Mouse (Mus musculus): ENCODE data around the gene Rdh16. TPM values are rescaled to one million over a fixed set of nuclear protein-coding genes. Genes with fewer than 3 reads are reported as not detected.

Gene Rdh16
- total RNA-seq (2021), result not detected
- polyA plus RNA-seq (2012; rRNA removed), result 0.06 TPM in 1 of 2 replicates, not detected in the other
- long read RNA-seq, result 0 reads

DNA sequence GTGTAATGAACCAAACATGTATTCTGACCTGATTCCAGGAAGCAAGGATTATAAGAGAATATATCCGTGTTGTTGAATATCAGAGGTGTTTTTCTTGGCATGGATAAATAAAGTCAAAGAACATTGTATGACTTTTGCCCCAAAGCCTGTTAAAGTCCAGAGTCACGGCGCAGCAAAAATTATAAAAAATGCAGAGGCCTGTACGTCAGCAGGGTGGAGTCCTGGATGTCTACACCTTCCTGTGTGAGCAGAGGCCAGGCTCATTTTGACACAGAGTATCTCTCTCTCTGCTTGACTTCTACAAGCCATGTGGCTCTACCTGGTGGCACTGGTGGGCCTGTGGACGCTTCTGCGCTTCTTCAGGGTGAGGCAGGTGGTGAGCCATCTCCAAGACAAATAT lies at the start of gene Rdh16:
Gene Rdh16, plus strand, starts transcription at position 262 of the 400 bp plus-strand sequence.
- Histone ChIP-seq H3K4me3 (no peak within 1 kb of the TSS), H3K9ac (ENCODE audit: low read depth, low read length) (no peak within 1 kb of the TSS), H3K27me3 (ENCODE audit: control insufficient read depth, insufficient read depth, low read length) (no peaks in the 10 kb centered on the region), H3K4me1 (ENCODE audit: control insufficient read depth, insufficient read depth, low read length) (no peaks in the 10 kb centered on the region), H3K79me2 (replicated peaks; ENCODE audit: control insufficient read depth, insufficient read depth, low read length) (no peaks in the 10 kb centered on the region), H3K36me3 (ENCODE audit: control insufficient read depth, insufficient read depth, low read length) (no peaks in the 10 kb centered on the region), H3K27ac (no peak within 1 kb of the TSS)
- intact Hi-C loops (cut with DNase I), result no loop called here
- no peak for DNase-seq
- WGBS, result 74% methylated on average over 6 of the region's 6 CpGs
- TF ChIP-seq POLR2A (IDR thresholded peaks at IDR 0.05; ENCODE audit: insufficient read depth, low read depth, low read length) (no peak), CTCF (IDR thresholded peaks at IDR 0.05) (no peak), EP300 (IDR thresholded peaks at IDR 0.05; ENCODE audit: insufficient read depth, low read depth, low read length) (no peak)

DNA sequence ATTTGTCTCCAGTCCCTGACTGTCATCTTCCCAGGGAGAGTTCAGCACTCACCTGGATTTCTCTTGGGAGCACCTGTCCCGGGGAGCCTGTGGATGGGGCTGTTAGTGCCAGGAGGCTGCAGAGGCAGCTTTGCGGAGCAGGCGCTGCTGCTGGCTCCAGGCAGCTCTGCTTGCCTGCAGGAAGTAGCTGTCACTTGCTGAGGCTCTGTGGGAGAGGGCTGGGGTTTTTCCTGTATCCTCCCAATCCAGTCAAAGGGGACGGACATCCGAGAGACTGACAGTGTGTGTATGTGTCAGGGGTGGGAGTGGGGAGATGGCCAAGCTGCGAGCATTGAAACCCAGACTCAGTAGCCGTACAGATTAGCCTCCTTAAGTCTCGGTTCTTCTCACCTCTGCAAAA lies 49.4 kb upstream of the Rdh16 start, which contains the start of gene Gpr182:
Gene Gpr182, minus strand, starts transcription at position 185 of the 400 bp plus-strand sequence.
- intact Hi-C loops (cut with DNase I), result no loop called here
- Histone ChIP-seq H3K4me3 (peak within 1 kb of the TSS; percentile 54), H3K27me3 (ENCODE audit: control insufficient read depth, insufficient read depth, low read length) (no peaks in the 10 kb centered on the region), H3K79me2 (replicated peaks; ENCODE audit: control insufficient read depth, insufficient read depth, low read length) (no peaks in the 10 kb centered on the region), H3K4me1 (ENCODE audit: control insufficient read depth, insufficient read depth, low read length) (peaks cover 9% of the 10 kb centered on the region), H3K36me3 (ENCODE audit: control insufficient read depth, insufficient read depth, low read length) (peaks cover 2% of the 10 kb centered on the region; the same call in 1 of the 2 replicates), H3K9ac (ENCODE audit: low read depth, low read length) (peak within 1 kb of the TSS; percentile 34), H3K27ac (peak within 1 kb of the TSS; percentile 48)
- no peak for TF ChIP-seq CTCF (IDR thresholded peaks at IDR 0.05)
- TF ChIP-seq EP300 (IDR thresholded peaks at IDR 0.05; ENCODE audit: insufficient read depth, low read depth, low read length), result peak; percentile 52; the same call in 1 of the 2 replicates
- peak; percentile 88 for TF ChIP-seq POLR2A (IDR thresholded peaks at IDR 0.05; ENCODE audit: insufficient read depth, low read depth, low read length)
- 28% methylated on average over 8 of the region's 8 CpGs for WGBS
- DNase-seq, result peak; percentile 53 to 60

DNA sequence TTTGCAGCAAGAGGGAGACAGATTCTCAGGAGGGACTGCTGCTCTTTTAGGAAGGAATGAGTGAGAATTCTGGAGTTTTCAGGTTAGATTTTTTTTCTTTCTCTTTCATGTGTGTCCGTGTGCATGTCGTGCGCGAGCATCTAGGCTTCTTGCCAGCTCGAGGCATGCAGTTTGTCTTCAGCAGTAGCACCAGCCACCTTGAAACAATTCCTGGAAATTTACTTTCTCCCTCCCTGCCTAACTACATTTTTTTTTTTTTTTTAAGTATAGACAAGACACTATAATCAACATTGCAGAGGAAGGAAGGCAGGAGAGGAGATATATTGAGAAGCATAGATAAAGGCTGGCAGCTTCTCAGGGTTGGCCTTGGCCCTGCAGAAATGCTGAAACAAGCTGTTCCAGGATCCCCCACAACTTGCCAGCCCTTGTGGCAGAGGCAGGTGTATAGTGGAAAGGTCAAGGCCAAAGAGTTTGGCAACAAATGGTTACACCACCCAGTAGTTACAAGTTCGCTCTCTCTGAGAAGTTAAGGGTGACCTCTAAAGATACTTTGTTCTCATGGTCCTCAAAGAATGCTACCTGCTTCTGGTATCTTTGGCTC lies 46.3 kb upstream of the Rdh16 start:
- Histone ChIP-seq H3K36me3 (ENCODE audit: control insufficient read depth, insufficient read depth, low read length) (peaks cover 2% of the 10 kb centered on the region; the same call in 1 of the 2 replicates), H3K79me2 (replicated peaks; ENCODE audit: control insufficient read depth, insufficient read depth, low read length) (no peaks in the 10 kb centered on the region), H3K27ac (peak overlapping the region; percentile 74), H3K4me1 (ENCODE audit: control insufficient read depth, insufficient read depth, low read length) (peaks cover 9% of the 10 kb centered on the region), H3K27me3 (ENCODE audit: control insufficient read depth, insufficient read depth, low read length) (no peaks in the 10 kb centered on the region), H3K4me3 (no peak overlapping the region), H3K9ac (ENCODE audit: low read depth, low read length) (no peak overlapping the region)
- peak; percentile 31 to 41 for DNase-seq
- TF ChIP-seq POLR2A (IDR thresholded peaks at IDR 0.05; ENCODE audit: insufficient read depth, low read depth, low read length), result no peak
- TF ChIP-seq EP300 (IDR thresholded peaks at IDR 0.05; ENCODE audit: insufficient read depth, low read depth, low read length), result 0 out of 2 replicates have a peak, but pooled peaks have one; percentile 23
- intact Hi-C loops (cut with DNase I), result no loop called here
- 21% methylated on average over 6 of the region's 6 CpGs for WGBS

DNA sequence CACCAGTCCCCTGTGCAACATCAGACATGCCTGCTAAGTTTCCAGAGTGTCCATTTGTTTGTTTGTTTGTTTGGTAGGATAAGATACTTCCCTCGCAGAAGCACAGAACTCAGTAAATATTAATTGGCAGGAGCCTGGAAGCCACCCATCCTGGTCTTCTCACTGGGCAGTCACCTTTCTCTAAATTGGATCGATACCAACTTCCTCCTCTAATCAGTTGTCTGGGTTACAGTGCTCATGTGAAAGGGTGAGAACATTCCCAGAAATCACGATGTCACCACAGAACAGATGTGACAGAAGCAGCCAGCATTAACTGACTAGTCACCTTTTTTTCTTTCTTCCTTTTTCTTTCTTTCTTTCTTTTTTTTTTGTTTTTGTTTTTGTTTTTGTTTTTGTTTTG lies 45.7 kb upstream of the Rdh16 start:
- H3K4me3 ChIP-seq, result no peak overlapping the region
- H3K36me3 ChIP-seq (ENCODE audit: control insufficient read depth, insufficient read depth, low read length), result peaks cover 2% of the 10 kb centered on the region; the same call in 1 of the 2 replicates
- peak overlapping the region; percentile 74 for H3K27ac ChIP-seq
- no peaks in the 10 kb centered on the region for H3K27me3 ChIP-seq (ENCODE audit: control insufficient read depth, insufficient read depth, low read length)
- no peak for DNase-seq
- TF ChIP-seq CTCF (IDR thresholded peaks at IDR 0.05) (no peak), POLR2A (IDR thresholded peaks at IDR 0.05; ENCODE audit: insufficient read depth, low read depth, low read length) (no peak), EP300 (IDR thresholded peaks at IDR 0.05; ENCODE audit: insufficient read depth, low read depth, low read length) (no peak)
- 17% methylated on average over 3 of the region's 3 CpGs for WGBS
- intact Hi-C loops (cut with DNase I), result no loop called here
- H3K79me2 ChIP-seq (replicated peaks; ENCODE audit: control insufficient read depth, insufficient read depth, low read length), result no peaks in the 10 kb centered on the region
- peaks cover 9% of the 10 kb centered on the region for H3K4me1 ChIP-seq (ENCODE audit: control insufficient read depth, insufficient read depth, low read length)
- no peak overlapping the region for H3K9ac ChIP-seq (ENCODE audit: low read depth, low read length)

DNA sequence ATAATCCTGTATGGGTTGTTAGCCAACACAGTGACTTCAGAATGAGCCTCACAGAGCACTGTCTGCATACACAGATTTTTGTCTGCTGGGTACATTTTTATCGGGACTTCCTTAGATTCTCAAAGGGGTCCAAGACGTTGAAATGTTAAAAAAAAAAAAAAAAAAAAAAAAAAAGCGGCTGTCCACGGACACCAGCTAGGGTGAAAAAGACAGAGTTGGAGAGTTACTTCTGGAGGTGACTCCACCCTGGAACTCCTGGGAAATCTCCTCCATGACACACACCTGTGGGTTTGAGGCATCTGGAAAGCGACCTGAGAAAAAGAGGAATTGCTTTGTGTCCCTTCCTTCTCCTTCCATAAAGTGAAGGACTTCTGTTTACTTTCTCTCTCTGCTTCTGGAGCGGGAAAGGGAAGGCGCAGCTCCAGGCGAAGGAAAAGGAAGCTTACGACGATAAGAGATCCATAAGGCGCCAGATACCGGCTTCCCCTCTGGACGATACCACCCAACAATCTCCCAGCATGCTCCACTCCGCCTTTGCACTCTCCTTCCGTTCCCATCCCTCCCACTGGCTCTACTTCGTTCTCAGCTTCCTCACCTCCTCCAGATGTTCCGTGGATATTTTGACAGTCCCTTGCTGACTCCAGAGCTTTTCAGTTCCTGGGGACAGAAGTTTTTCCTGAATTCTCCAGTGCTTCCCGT lies 45.0 kb upstream of the Rdh16 start:
- peak; percentile 58 to 64 for DNase-seq
- intact Hi-C loops (cut with DNase I), result no loop called here
- peaks cover 2% of the 10 kb centered on the region; the same call in 1 of the 2 replicates for H3K36me3 ChIP-seq (ENCODE audit: control insufficient read depth, insufficient read depth, low read length)
- H3K4me1 ChIP-seq (ENCODE audit: control insufficient read depth, insufficient read depth, low read length), result peaks cover 9% of the 10 kb centered on the region
- peak overlapping the region; percentile 74 for H3K27ac ChIP-seq
- no peaks in the 10 kb centered on the region for H3K27me3 ChIP-seq (ENCODE audit: control insufficient read depth, insufficient read depth, low read length)
- peak overlapping the region; percentile 27 for H3K4me3 ChIP-seq
- no peaks in the 10 kb centered on the region for H3K79me2 ChIP-seq (replicated peaks; ENCODE audit: control insufficient read depth, insufficient read depth, low read length)
- no peak overlapping the region for H3K9ac ChIP-seq (ENCODE audit: low read depth, low read length)
- 20% methylated on average over 18 of the region's 18 CpGs for WGBS
- TF ChIP-seq CTCF (IDR thresholded peaks at IDR 0.05), result no peak
- TF ChIP-seq EP300 (IDR thresholded peaks at IDR 0.05; ENCODE audit: insufficient read depth, low read depth, low read length), result peak; percentile 64; the same call in 1 of the 2 replicates
- peak; percentile 67; the same call in 1 of the 2 replicates for TF ChIP-seq POLR2A (IDR thresholded peaks at IDR 0.05; ENCODE audit: insufficient read depth, low read depth, low read length)
